Mouse (Mus musculus): ENCODE results near the gene Ddah2. TPM values are rescaled to one million over a fixed set of nuclear protein-coding genes. Genes with fewer than 3 reads are reported as not detected.
A peak's percentile ranks its signal among the peaks of the same experiment; 100 is the strongest.

The Ddah2 gene
- polyA plus RNA-seq, 1 experiment from 2014 or later = 222 TPM

DNA sequence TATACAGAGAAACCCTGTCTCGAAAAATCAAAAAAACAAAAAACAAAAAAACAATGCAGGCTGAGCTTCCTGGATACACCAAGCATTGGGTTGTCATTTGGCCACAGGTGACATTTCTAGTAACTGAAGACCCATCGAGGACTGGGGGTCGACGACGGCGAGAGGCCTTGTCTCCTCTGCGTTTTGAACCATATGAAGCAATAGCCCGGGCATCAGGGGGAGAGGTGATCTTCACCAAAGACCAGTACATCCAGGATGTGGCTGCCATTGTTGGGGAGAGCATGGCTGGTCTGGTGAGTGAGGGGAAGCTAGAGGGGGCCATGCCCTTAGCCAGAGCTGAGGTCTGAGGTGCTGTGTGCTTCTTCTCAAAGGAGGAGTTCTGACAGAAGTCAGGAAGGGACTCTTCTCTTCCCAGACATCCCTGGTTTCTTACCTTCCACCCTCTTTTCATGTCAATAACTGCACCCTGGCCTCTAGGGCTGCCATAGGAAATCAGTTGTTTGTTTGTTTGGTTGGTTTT, 36.2 kb upstream of the Ddah2 start:
- Histone ChIP-seq H3K9me3 (ENCODE audit: control insufficient read depth, low read length) (no peaks in the 10 kb centered on the region), H3K4me3 (ENCODE audit: control insufficient read depth in 1 of 2, insufficient read depth in 1 of 2, low read depth in 1 of 2, low read length in 2 of 2) (no peak overlapping the region), H3K27ac (replicated peaks in 1 of 2; ENCODE audit: control insufficient read depth in 1 of 2, insufficient read depth in 1 of 2, low read depth in 2 of 2, low read length in 2 of 2) (peak overlapping the region; percentile 57 to 78), H3K27me3 (ENCODE audit: control insufficient read depth, insufficient read depth, low read length) (no peaks in the 10 kb centered on the region), H3K36me3 (ENCODE audit: control insufficient read depth, insufficient read depth, low read length) (no peaks in the 10 kb centered on the region), H3K4me2 (ENCODE audit: low read length) (no peak overlapping the region), H3K4me1 (ENCODE audit: control insufficient read depth in 2 of 2, insufficient read depth in 2 of 2, low read length in 2 of 2) (peaks cover 23 to 30% of the 10 kb centered on the region in 2 experiments), H3K9ac (ENCODE audit: low read length) (no peak overlapping the region)
- ATAC-seq (ENCODE audit: insufficient number of reproducible peaks, insufficient read depth, low FRiP score, low read depth) = no peak
- 88% methylated on average over 8 of the region's 8 CpGs for WGBS

GRCm38 (mm10) chr17:35023221-35023620, 35.6 kb upstream of the Ddah2 start:
- Histone ChIP-seq H3K4me1 (ENCODE audit: control insufficient read depth in 2 of 2, insufficient read depth in 2 of 2, low read length in 2 of 2) (peaks cover 23 to 34% of the 10 kb centered on the region in 2 experiments), H3K27ac (replicated peaks in 1 of 2; ENCODE audit: control insufficient read depth in 1 of 2, insufficient read depth in 1 of 2, low read depth in 2 of 2, low read length in 2 of 2) (no peak overlapping the region)

DNA sequence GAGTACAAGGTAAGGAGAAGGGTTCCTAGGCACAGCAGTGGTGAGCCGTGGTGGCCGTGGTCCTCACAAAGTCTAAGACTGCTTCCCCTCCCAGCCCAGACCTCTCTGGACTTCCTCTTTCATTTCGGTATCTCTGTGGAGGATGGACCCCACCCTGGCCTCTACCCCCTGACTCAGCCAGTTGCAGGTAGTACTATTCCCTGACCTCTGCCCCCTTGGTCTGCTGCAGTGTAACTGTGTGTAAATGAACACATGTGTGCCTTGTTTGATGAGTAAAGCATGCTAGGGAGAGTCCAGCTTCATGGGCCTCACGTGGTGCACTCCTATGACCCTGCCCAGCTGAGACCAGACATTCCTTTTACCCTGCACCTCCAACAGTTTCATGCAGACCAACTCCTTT, 35.1 kb upstream of the Ddah2 start:
- Histone ChIP-seq H3K4me3 (ENCODE audit: control insufficient read depth in 1 of 2, insufficient read depth in 1 of 2, low read depth in 1 of 2, low read length in 2 of 2) (no peak overlapping the region), H3K27me3 (ENCODE audit: control insufficient read depth, insufficient read depth, low read length) (no peaks in the 10 kb centered on the region), H3K36me3 (ENCODE audit: control insufficient read depth, insufficient read depth, low read length) (no peaks in the 10 kb centered on the region), H3K4me2 (ENCODE audit: low read length) (no peak overlapping the region), H3K4me1 (ENCODE audit: control insufficient read depth in 2 of 2, insufficient read depth in 2 of 2, low read length in 2 of 2) (peaks cover 25 to 34% of the 10 kb centered on the region in 2 experiments), H3K27ac (replicated peaks in 1 of 2; ENCODE audit: control insufficient read depth in 1 of 2, insufficient read depth in 1 of 2, low read depth in 2 of 2, low read length in 2 of 2) (no peak overlapping the region), H3K9ac (ENCODE audit: low read length) (no peak overlapping the region), H3K9me3 (ENCODE audit: control insufficient read depth, low read length) (no peaks in the 10 kb centered on the region)
- WGBS = 68% methylated on average over 4 of the region's 4 CpGs
- no peak for ATAC-seq (ENCODE audit: insufficient number of reproducible peaks, insufficient read depth, low FRiP score, low read depth)

More at GRCm38 (mm10) chr17:35023221-35023620, 35.6 kb upstream of the Ddah2 start:
- H3K27me3 ChIP-seq (ENCODE audit: control insufficient read depth, insufficient read depth, low read length) = no peaks in the 10 kb centered on the region
- 0 out of 2 replicates have a peak overlapping the region, but pooled peaks have one; percentile 5 for H3K9ac ChIP-seq (ENCODE audit: low read length)
- no peak for ATAC-seq (ENCODE audit: insufficient number of reproducible peaks, insufficient read depth, low FRiP score, low read depth)
- WGBS = 78% methylated on average over 5 of the region's 5 CpGs
- no peaks in the 10 kb centered on the region for H3K9me3 ChIP-seq (ENCODE audit: control insufficient read depth, low read length)
- no peak overlapping the region for H3K4me2 ChIP-seq (ENCODE audit: low read length)
- H3K36me3 ChIP-seq (ENCODE audit: control insufficient read depth, insufficient read depth, low read length) = no peaks in the 10 kb centered on the region
- no peak overlapping the region for H3K4me3 ChIP-seq (ENCODE audit: control insufficient read depth in 1 of 2, insufficient read depth in 1 of 2, low read depth in 1 of 2, low read length in 2 of 2)

GRCm38 (mm10) chr17:35024261-35024660, 34.6 kb upstream of the Ddah2 start:
- Histone ChIP-seq H3K27ac (replicated peaks in 1 of 2; ENCODE audit: control insufficient read depth in 1 of 2, insufficient read depth in 1 of 2, low read depth in 2 of 2, low read length in 2 of 2) (no peak overlapping the region), H3K4me1 (ENCODE audit: control insufficient read depth in 2 of 2, insufficient read depth in 2 of 2, low read length in 2 of 2) (peaks cover 25 to 34% of the 10 kb centered on the region in 2 experiments)

GRCm38 (mm10) chr17:35024691-35025488, 33.9 kb upstream of the Ddah2 start:
- Histone ChIP-seq H3K4me2 (ENCODE audit: low read length) (no peak overlapping the region), H3K27me3 (ENCODE audit: control insufficient read depth, insufficient read depth, low read length) (no peaks in the 10 kb centered on the region), H3K9ac (ENCODE audit: low read length) (no peak overlapping the region), H3K9me3 (ENCODE audit: control insufficient read depth, low read length) (no peaks in the 10 kb centered on the region), H3K4me1 (ENCODE audit: control insufficient read depth in 2 of 2, insufficient read depth in 2 of 2, low read length in 2 of 2) (peaks cover 25 to 37% of the 10 kb centered on the region in 2 experiments), H3K36me3 (ENCODE audit: control insufficient read depth, insufficient read depth, low read length) (no peaks in the 10 kb centered on the region), H3K27ac (replicated peaks in 1 of 2; ENCODE audit: control insufficient read depth in 1 of 2, insufficient read depth in 1 of 2, low read depth in 2 of 2, low read length in 2 of 2) (no peak overlapping the region), H3K4me3 (ENCODE audit: control insufficient read depth in 1 of 2, insufficient read depth in 1 of 2, low read depth in 1 of 2, low read length in 2 of 2) (no peak overlapping the region)
- ATAC-seq (ENCODE audit: insufficient number of reproducible peaks, insufficient read depth, low FRiP score, low read depth) = no peak
- WGBS = 65% methylated on average over 5 of the region's 10 CpGs

More at GRCm38 (mm10) chr17:35024261-35024660, 34.6 kb upstream of the Ddah2 start:
- Histone ChIP-seq H3K4me2 (ENCODE audit: low read length) (no peak overlapping the region), H3K4me3 (ENCODE audit: control insufficient read depth in 1 of 2, insufficient read depth in 1 of 2, low read depth in 1 of 2, low read length in 2 of 2) (no peak overlapping the region), H3K9me3 (ENCODE audit: control insufficient read depth, low read length) (no peaks in the 10 kb centered on the region), H3K27me3 (ENCODE audit: control insufficient read depth, insufficient read depth, low read length) (no peaks in the 10 kb centered on the region), H3K36me3 (ENCODE audit: control insufficient read depth, insufficient read depth, low read length) (no peaks in the 10 kb centered on the region), H3K9ac (ENCODE audit: low read length) (no peak overlapping the region)
- WGBS = 56% methylated on average over 13 of the region's 13 CpGs
- ATAC-seq (ENCODE audit: insufficient number of reproducible peaks, insufficient read depth, low FRiP score, low read depth) = no peak

DNA sequence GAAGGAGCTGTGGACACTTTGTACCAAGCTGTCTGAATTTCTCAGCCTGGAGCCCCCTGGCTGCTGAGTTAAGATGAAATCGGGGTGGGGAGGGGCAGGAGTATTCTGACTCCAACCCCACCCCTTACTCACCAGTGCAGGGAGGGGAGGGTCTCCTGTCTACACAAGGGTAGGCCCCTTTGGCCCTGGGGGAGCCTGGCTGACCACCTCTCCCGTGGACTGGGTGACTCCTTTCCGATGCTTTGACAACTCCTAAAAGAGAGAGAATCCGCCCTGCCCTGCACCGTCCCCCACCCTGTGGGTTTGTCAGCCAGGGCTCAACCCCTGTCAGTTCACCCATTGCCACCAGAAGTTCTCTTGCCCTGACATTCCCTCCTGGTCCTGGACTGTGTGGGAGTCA, 32.6 kb upstream of the Ddah2 start:
- Histone ChIP-seq H3K4me1 (ENCODE audit: control insufficient read depth in 2 of 2, insufficient read depth in 2 of 2, low read length in 2 of 2) (peaks cover 25 to 39% of the 10 kb centered on the region in 2 experiments), H3K4me2 (ENCODE audit: low read length) (no peak overlapping the region), H3K36me3 (ENCODE audit: control insufficient read depth, insufficient read depth, low read length) (no peaks in the 10 kb centered on the region), H3K27ac (replicated peaks in 1 of 2; ENCODE audit: control insufficient read depth in 1 of 2, insufficient read depth in 1 of 2, low read depth in 2 of 2, low read length in 2 of 2) (no peak overlapping the region), H3K4me3 (ENCODE audit: control insufficient read depth in 1 of 2, insufficient read depth in 1 of 2, low read depth in 1 of 2, low read length in 2 of 2) (no peak overlapping the region), H3K9me3 (ENCODE audit: control insufficient read depth, low read length) (no peaks in the 10 kb centered on the region), H3K9ac (ENCODE audit: low read length) (no peak overlapping the region), H3K27me3 (ENCODE audit: control insufficient read depth, insufficient read depth, low read length) (no peaks in the 10 kb centered on the region)
- no peak for ATAC-seq (ENCODE audit: insufficient number of reproducible peaks, insufficient read depth, low FRiP score, low read depth)
- 75% methylated on average over 5 of the region's 5 CpGs for WGBS

- Histone ChIP-seq H3K27ac (replicated peaks in 1 of 2; ENCODE audit: control insufficient read depth in 1 of 2, insufficient read depth in 1 of 2, low read depth in 2 of 2, low read length in 2 of 2) (peak within 1 kb of the TSS in 1 of 2 experiments; percentile 50; a peak in 2 of 4 replicates), H3K9ac (ENCODE audit: low read length) (peak within 1 kb of the TSS; percentile 41), H3K27me3 (ENCODE audit: control insufficient read depth, insufficient read depth, low read length) (no peaks in the 10 kb centered on the region), H3K4me2 (ENCODE audit: low read length) (no peak within 1 kb of the TSS), H3K4me1 (ENCODE audit: control insufficient read depth in 2 of 2, insufficient read depth in 2 of 2, low read length in 2 of 2) (peaks cover 19 to 30% of the 10 kb centered on the region in 2 experiments), H3K4me3 (ENCODE audit: control insufficient read depth in 1 of 2, insufficient read depth in 1 of 2, low read depth in 1 of 2, low read length in 2 of 2) (no peak within 1 kb of the TSS), H3K9me3 (ENCODE audit: control insufficient read depth, low read length) (no peaks in the 10 kb centered on the region), H3K36me3 (ENCODE audit: control insufficient read depth, insufficient read depth, low read length) (no peaks in the 10 kb centered on the region)
- no peak for ATAC-seq (ENCODE audit: insufficient number of reproducible peaks, insufficient read depth, low FRiP score, low read depth)
- WGBS = 40% methylated on average over 13 of the region's 13 CpGs
Measured at GRCm38 (mm10) chr17:35027277-35028068, 31.4 kb upstream of the Ddah2 start, which contains the start of gene Sapcd1. Gene Sapcd1, minus strand, starts transcription at chr17:35028016.
